In the genomic region with DNA sequence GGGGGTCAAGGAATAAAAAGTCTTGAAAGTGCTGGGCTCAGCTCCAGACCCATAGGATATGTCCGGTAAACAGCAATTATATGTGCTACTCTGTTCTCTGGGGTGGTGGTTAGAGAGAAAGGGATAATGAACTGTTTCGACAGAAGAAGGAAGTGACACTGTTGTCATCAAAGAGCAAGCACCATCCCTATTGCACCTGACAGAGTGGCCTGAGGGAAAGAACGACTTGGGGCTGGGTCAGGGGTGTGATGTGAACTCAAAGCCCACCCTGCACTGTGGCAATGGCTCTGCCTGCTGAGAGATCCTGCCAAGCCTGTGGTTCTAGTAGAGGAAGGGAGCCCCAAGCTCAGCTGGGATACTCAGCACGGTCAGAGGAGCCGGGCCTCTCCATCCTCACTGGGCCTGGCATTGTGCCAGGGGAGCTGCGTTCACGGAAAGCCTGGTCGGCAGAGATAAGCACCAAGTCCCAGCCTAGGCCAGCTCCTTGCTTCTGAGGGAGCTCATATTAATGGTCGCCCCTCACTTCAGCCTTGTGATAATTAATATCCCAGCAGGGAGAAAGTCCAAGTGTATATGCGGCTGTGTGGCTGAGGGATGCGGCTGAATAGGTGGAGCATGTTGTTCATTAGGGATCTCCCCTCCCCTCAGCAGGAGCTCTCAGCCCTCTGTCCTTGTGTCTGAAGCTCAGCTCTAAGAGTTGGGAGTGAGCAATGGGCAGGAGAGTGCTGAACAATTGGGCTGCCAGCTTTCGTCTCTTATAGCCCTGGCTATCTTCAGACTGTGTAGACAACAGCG, we compare ENCODE assay signal across 9 mouse cellular contexts.
DNase-seq lines count a peak whose midpoint lies in the region; ATAC-seq lines count a peak whose summit lies in the region.
"Had no signal": no experiment of that assay in that cellular context is flagged by ENCODE, and none has a peak within 500 bp of the region (broad histone marks: within the 10 kb centered on the region; RNA-seq: fewer than 3 reads in every experiment).

No protein-coding gene starts in this region.

- H3K9ac ChIP-seq in embryonic facial prominence, embryonic 12.5 days: no peak overlapping the region
- H3K9ac ChIP-seq in heart, embryonic 11.5 days (ENCODE audit: low read depth, low read length): no peak overlapping the region
- H3K9ac ChIP-seq: embryonic facial prominence, embryonic 13.5 days had no signal

- H3K4me2 ChIP-seq in embryonic facial prominence, embryonic 12.5 days (replicated peaks): no peak overlapping the region
- no peak overlapping the region for H3K4me2 ChIP-seq in heart, embryonic 11.5 days
- H3K4me2 ChIP-seq: embryonic facial prominence, embryonic 13.5 days had no signal

- H3K27ac ChIP-seq in embryonic facial prominence, embryonic 12.5 days: no peak overlapping the region
- H3K27ac ChIP-seq in embryonic facial prominence, embryonic 10.5 days (replicated peaks): no peak overlapping the region
- peak overlapping the region; percentile 63 for H3K27ac ChIP-seq in heart, embryonic 11.5 days (ENCODE audit: low read depth, low read length)
- H3K27ac ChIP-seq: embryonic facial prominence, embryonic 13.5 days had no signal

- peak; percentile 37; the same call in 1 of the 2 replicates for ATAC-seq in embryonic facial prominence, embryonic 12.5 days (ENCODE audit: insufficient number of reproducible peaks, insufficient read depth, low FRiP score, low TSS enrichment)
- peak; percentile 74 for ATAC-seq in heart, embryonic 11.5 days (replicated peaks; ENCODE audit: insufficient number of reproducible peaks, low FRiP score, low TSS enrichment)
- peak; percentile 86 for ATAC-seq in megakaryocyte-erythroid progenitor cell, adult 5-6 weeks (replicated peaks; ENCODE audit: low FRiP score, low TSS enrichment, poor library complexity, severe bottlenecking)

- no peaks in the 10 kb centered on the region for H3K27me3 ChIP-seq in embryonic facial prominence, embryonic 12.5 days
- H3K27me3 ChIP-seq in embryonic facial prominence, embryonic 10.5 days (replicated peaks; ENCODE audit: low read depth, poor library complexity, severe bottlenecking): peaks cover 24% of the 10 kb centered on the region
- H3K27me3 ChIP-seq in heart, embryonic 11.5 days (ENCODE audit: control insufficient read depth, insufficient read depth, low read length): no peaks in the 10 kb centered on the region
- H3K27me3 ChIP-seq: embryonic facial prominence, embryonic 13.5 days had no signal

- no peaks in the 10 kb centered on the region for H3K9me3 ChIP-seq in embryonic facial prominence, embryonic 12.5 days
- H3K9me3 ChIP-seq in embryonic facial prominence, embryonic 10.5 days: no peaks in the 10 kb centered on the region
- no peaks in the 10 kb centered on the region for H3K9me3 ChIP-seq in heart, embryonic 11.5 days (replicated peaks; ENCODE audit: control insufficient read depth, low read length)
- H3K9me3 ChIP-seq: embryonic facial prominence, embryonic 13.5 days had no signal

- DNase-seq in embryonic facial prominence, embryonic 10.5 days (ENCODE audit: low spot score): no peak
- DNase-seq in c-Kit-positive CD71-negative TER-119-negative erythroid progenitor cells, embryonic 14.5 days (ENCODE audit: low read depth): peak; percentile 34
- DNase-seq in kidney, postnatal 14 days: peak; percentile 65
- no peak for DNase-seq in right cerebral cortex, adult 2 months (ENCODE audit: low spot score in 2 of 2)
- DNase-seq in cerebellum, adult 11-12 months: no peak

- no peaks in the 10 kb centered on the region for H3K4me1 ChIP-seq in embryonic facial prominence, embryonic 12.5 days
- H3K4me1 ChIP-seq in embryonic facial prominence, embryonic 10.5 days: peaks cover 8% of the 10 kb centered on the region
- peaks cover 10% of the 10 kb centered on the region for H3K4me1 ChIP-seq in heart, embryonic 11.5 days (ENCODE audit: control insufficient read depth, insufficient read depth, low read length)
- H3K4me1 ChIP-seq: embryonic facial prominence, embryonic 13.5 days had no signal

- H3K4me3 ChIP-seq in embryonic facial prominence, embryonic 12.5 days: no peak overlapping the region
- no peak overlapping the region for H3K4me3 ChIP-seq in embryonic facial prominence, embryonic 10.5 days
- no peak overlapping the region for H3K4me3 ChIP-seq in heart, embryonic 11.5 days (ENCODE audit: low read depth, low read length)
- H3K4me3 ChIP-seq: embryonic facial prominence, embryonic 13.5 days had no signal

- 63% methylated on average over 13 of the region's 13 CpGs for WGBS in embryonic facial prominence, embryonic 12.5 days
- WGBS in embryonic facial prominence, embryonic 10.5 days: 78% methylated on average over 13 of the region's 13 CpGs
- 34% methylated on average over 13 of the region's 13 CpGs for WGBS in heart, embryonic 11.5 days (ENCODE audit: insufficient replicate concordance)

- H3K36me3 ChIP-seq in embryonic facial prominence, embryonic 12.5 days: no peaks in the 10 kb centered on the region
- H3K36me3 ChIP-seq in embryonic facial prominence, embryonic 10.5 days (replicated peaks): no peaks in the 10 kb centered on the region
- H3K36me3 ChIP-seq in heart, embryonic 11.5 days (ENCODE audit: control insufficient read depth, insufficient read depth, low read length): no peaks in the 10 kb centered on the region
- H3K36me3 ChIP-seq: embryonic facial prominence, embryonic 13.5 days had no signal

Comparison
In these comparisons a context has a peak if more than half of its experiments do, and no peak if none do; other contexts are left out.
1. DNase-seq: peak in c-Kit-positive CD71-negative TER-119-negative erythroid progenitor cells, embryonic 14.5 days (single experiment) and kidney, postnatal 14 days (single experiment); none in embryonic facial prominence, embryonic 10.5 days (single experiment), right cerebral cortex, adult 2 months (0 of 2) and cerebellum, adult 11-12 months (single experiment).
2. Peak in every context shown above with its lines, with median percentiles within 50 percentile points of each other: ATAC-seq.